Mouse (Mus musculus): ENCODE results near the gene 4931422A03Rik. TPM values are rescaled to one million over a fixed set of nuclear protein-coding genes. Genes with fewer than 3 reads are reported as not detected.

The 4931422A03Rik gene
- polyA plus RNA-seq, 1 experiment from 2014 or later = 3.1 TPM

- Histone ChIP-seq H3K9me3 (no peaks in the 10 kb centered on the region), H3K4me2 (no peak overlapping the region), H3K4me1 (no peaks in the 10 kb centered on the region), H3K36me3 (peaks cover 10% of the 10 kb centered on the region; the same call in 1 of the 2 replicates), H3K27me3 (replicated peaks) (no peaks in the 10 kb centered on the region), H3K27ac (no peak overlapping the region), H3K4me3 (replicated peaks) (no peak overlapping the region), H3K9ac (no peak overlapping the region)
- ATAC-seq (ENCODE audit: insufficient read depth, low FRiP score, low read depth) = no peak
- 29% methylated on average over 5 of the region's 5 CpGs for WGBS
These were observed 15.7 kb upstream of the 4931422A03Rik start for GRCm38 (mm10) chr2:104043624-104044478.

GRCm38 (mm10) chr2:104042766-104043165, 14.6 kb upstream of the 4931422A03Rik start:
- H3K9me3 ChIP-seq = no peaks in the 10 kb centered on the region
- ATAC-seq (ENCODE audit: insufficient read depth, low FRiP score, low read depth) = no peak
- H3K27me3 ChIP-seq (replicated peaks) = no peaks in the 10 kb centered on the region
- no peak overlapping the region for H3K9ac ChIP-seq
- no peak overlapping the region for H3K27ac ChIP-seq
- no peak overlapping the region for H3K4me3 ChIP-seq (replicated peaks)
- WGBS = 89% methylated on average over 15 of the region's 15 CpGs
- no peak overlapping the region for H3K4me2 ChIP-seq
- H3K4me1 ChIP-seq = no peaks in the 10 kb centered on the region
- H3K36me3 ChIP-seq = 0 out of 2 replicates have a peak, but pooled peaks cover 10% of the 10 kb centered on the region

GRCm38 (mm10) chr2:104041632-104042031, 13.5 kb upstream of the 4931422A03Rik start:
- H3K4me1 ChIP-seq = no peaks in the 10 kb centered on the region
- no peak overlapping the region for H3K4me3 ChIP-seq (replicated peaks)
- H3K27me3 ChIP-seq (replicated peaks) = no peaks in the 10 kb centered on the region
- H3K27ac ChIP-seq = no peak overlapping the region
- no peak for ATAC-seq (ENCODE audit: insufficient read depth, low FRiP score, low read depth)
- H3K4me2 ChIP-seq = no peak overlapping the region
- H3K36me3 ChIP-seq = 0 out of 2 replicates have a peak, but pooled peaks cover 13% of the 10 kb centered on the region
- 49% methylated on average over 5 of the region's 5 CpGs for WGBS
- H3K9me3 ChIP-seq = no peaks in the 10 kb centered on the region
- no peak overlapping the region for H3K9ac ChIP-seq

- no peak overlapping the region for H3K27ac ChIP-seq
- ATAC-seq (ENCODE audit: insufficient read depth, low FRiP score, low read depth) = no peak
- H3K27me3 ChIP-seq (replicated peaks) = no peaks in the 10 kb centered on the region
- 0 out of 2 replicates have a peak, but pooled peaks cover 11% of the 10 kb centered on the region for H3K36me3 ChIP-seq
- 81% methylated on average over 2 of the region's 2 CpGs for WGBS
- H3K4me1 ChIP-seq = no peaks in the 10 kb centered on the region
- H3K9me3 ChIP-seq = no peaks in the 10 kb centered on the region
- H3K4me2 ChIP-seq = no peak overlapping the region
- no peak overlapping the region for H3K4me3 ChIP-seq (replicated peaks)
- H3K9ac ChIP-seq = no peak overlapping the region
These were observed 10.1 kb upstream of the 4931422A03Rik start for GRCm38 (mm10) chr2:104038236-104038635.

- no peak for ATAC-seq (ENCODE audit: insufficient read depth, low FRiP score, low read depth)
- Histone ChIP-seq H3K9ac (no peak overlapping the region), H3K4me2 (no peak overlapping the region), H3K4me3 (replicated peaks) (no peak overlapping the region), H3K9me3 (no peaks in the 10 kb centered on the region), H3K27me3 (replicated peaks) (no peaks in the 10 kb centered on the region), H3K36me3 (peaks cover 15% of the 10 kb centered on the region; the same call in 1 of the 2 replicates), H3K4me1 (no peaks in the 10 kb centered on the region), H3K27ac (no peak overlapping the region)
- WGBS = 52% methylated on average over 3 of the region's 3 CpGs
These were observed 8.2 kb upstream of the 4931422A03Rik start for GRCm38 (mm10) chr2:104036316-104036715.

- no peaks in the 10 kb centered on the region for H3K4me1 ChIP-seq
- no peak overlapping the region for H3K4me2 ChIP-seq
- peaks cover 15% of the 10 kb centered on the region; the same call in 1 of the 2 replicates for H3K36me3 ChIP-seq
- no peak overlapping the region for H3K4me3 ChIP-seq (replicated peaks)
- no peak for ATAC-seq (ENCODE audit: insufficient read depth, low FRiP score, low read depth)
- H3K9me3 ChIP-seq = no peaks in the 10 kb centered on the region
- H3K27me3 ChIP-seq (replicated peaks) = no peaks in the 10 kb centered on the region
- H3K27ac ChIP-seq = no peak overlapping the region
- no peak overlapping the region for H3K9ac ChIP-seq
- 80% methylated on average over 6 of the region's 6 CpGs for WGBS
These were observed 7.4 kb upstream of the 4931422A03Rik start for GRCm38 (mm10) chr2:104035595-104035994.

GRCm38 (mm10) chr2:104034832-104035472, 6.8 kb upstream of the 4931422A03Rik start:
- WGBS = 32% methylated on average over 3 of the region's 3 CpGs
- no peaks in the 10 kb centered on the region for H3K27me3 ChIP-seq (replicated peaks)
- no peak overlapping the region for H3K4me2 ChIP-seq
- no peak overlapping the region for H3K27ac ChIP-seq
- no peaks in the 10 kb centered on the region for H3K4me1 ChIP-seq
- peaks cover 15% of the 10 kb centered on the region; the same call in 1 of the 2 replicates for H3K36me3 ChIP-seq
- H3K9me3 ChIP-seq = no peaks in the 10 kb centered on the region
- no peak overlapping the region for H3K9ac ChIP-seq
- ATAC-seq (ENCODE audit: insufficient read depth, low FRiP score, low read depth) = no peak
- no peak overlapping the region for H3K4me3 ChIP-seq (replicated peaks)

- H3K4me3 ChIP-seq (replicated peaks) = no peak overlapping the region
- no peak for ATAC-seq (ENCODE audit: insufficient read depth, low FRiP score, low read depth)
- no peaks in the 10 kb centered on the region for H3K9me3 ChIP-seq
- H3K4me2 ChIP-seq = no peak overlapping the region
- H3K9ac ChIP-seq = no peak overlapping the region
- WGBS = 93% methylated on average over 3 of the region's 3 CpGs
- no peak overlapping the region for H3K27ac ChIP-seq
- H3K27me3 ChIP-seq (replicated peaks) = no peaks in the 10 kb centered on the region
- H3K36me3 ChIP-seq = peaks cover 11% of the 10 kb centered on the region; the same call in 1 of the 2 replicates
- peaks cover 11% of the 10 kb centered on the region; the same call in 1 of the 2 replicates for H3K4me1 ChIP-seq
These were observed 3.9 kb upstream of the 4931422A03Rik start for GRCm38 (mm10) chr2:104032056-104032455.

- Histone ChIP-seq H3K4me2 (no peak overlapping the region), H3K4me3 (replicated peaks) (no peak overlapping the region), H3K27me3 (replicated peaks) (no peaks in the 10 kb centered on the region), H3K27ac (no peak overlapping the region), H3K9me3 (no peaks in the 10 kb centered on the region), H3K36me3 (peaks cover 9% of the 10 kb centered on the region; the same call in 1 of the 2 replicates), H3K4me1 (peaks cover 11% of the 10 kb centered on the region; the same call in 1 of the 2 replicates), H3K9ac (no peak overlapping the region)
- WGBS = 74% methylated on average over 3 of the region's 3 CpGs
- no peak for ATAC-seq (ENCODE audit: insufficient read depth, low FRiP score, low read depth)
These were observed 2.2 kb upstream of the 4931422A03Rik start for GRCm38 (mm10) chr2:104030381-104030780.

- WGBS = 60% methylated on average over 2 of the region's 2 CpGs
- H3K9me3 ChIP-seq = no peaks in the 10 kb centered on the region
- ATAC-seq (ENCODE audit: insufficient read depth, low FRiP score, low read depth) = no peak
- no peaks in the 10 kb centered on the region for H3K27me3 ChIP-seq (replicated peaks)
- no peak overlapping the region for H3K9ac ChIP-seq
- peaks cover 7% of the 10 kb centered on the region; the same call in 1 of the 2 replicates for H3K36me3 ChIP-seq
- H3K27ac ChIP-seq = no peak overlapping the region; the same call in 1 of the 2 replicates
- H3K4me1 ChIP-seq = peaks cover 11% of the 10 kb centered on the region; the same call in 1 of the 2 replicates
- peak overlapping the region; percentile 72 for H3K4me2 ChIP-seq
- H3K4me3 ChIP-seq (replicated peaks) = peak overlapping the region; percentile 94
These were observed 913 bp upstream of the 4931422A03Rik start for GRCm38 (mm10) chr2:104029074-104029473.

GRCm38 (mm10) chr2:104027458-104028138, 563 bp downstream of the 4931422A03Rik start, which contains the start of gene Fbxo3:
TSS of gene Fbxo3 (plus strand) at chr2:104027721.
- Histone ChIP-seq H3K27me3 (replicated peaks) (no peaks in the 10 kb centered on the region), H3K27ac (peak within 1 kb of the TSS; percentile 5), H3K4me1 (peaks cover 11% of the 10 kb centered on the region; the same call in 1 of the 2 replicates), H3K36me3 (peaks cover 3% of the 10 kb centered on the region; the same call in 1 of the 2 replicates), H3K4me3 (replicated peaks) (peak within 1 kb of the TSS; percentile 94), H3K9ac (peak within 1 kb of the TSS; percentile 92), H3K9me3 (no peaks in the 10 kb centered on the region), H3K4me2 (peak within 1 kb of the TSS; percentile 72)
- under 1% methylated on average over 42 of the region's 44 CpGs for WGBS
- ATAC-seq (ENCODE audit: insufficient read depth, low FRiP score, low read depth) = peak; percentile 95
